Mouse (Mus musculus): Measurements from ENCODE around the gene Thada.

GRCm38 (mm10) chr17:84362581-84363286 is 103.3 kb downstream of the Thada start:
- TF ChIP-seq EP300 (optimal IDR thresholded peaks at IDR 0.05), result no peak
- TF ChIP-seq CTCF (IDR thresholded peaks at IDR 0.05; ENCODE audit: low read depth), result no peak

Data from stomach, postnatal 0 days (tissue).